Mouse (Mus musculus): Measurements from ENCODE around the gene Pdcd5. TPM values are rescaled to one million over a fixed set of nuclear protein-coding genes. Genes with fewer than 3 reads are reported as not detected.
A peak's percentile ranks its signal among the peaks of the same experiment; 100 is the strongest.

Gene Pdcd5
- polyA plus RNA-seq, 1 experiment: not detected

DNA sequence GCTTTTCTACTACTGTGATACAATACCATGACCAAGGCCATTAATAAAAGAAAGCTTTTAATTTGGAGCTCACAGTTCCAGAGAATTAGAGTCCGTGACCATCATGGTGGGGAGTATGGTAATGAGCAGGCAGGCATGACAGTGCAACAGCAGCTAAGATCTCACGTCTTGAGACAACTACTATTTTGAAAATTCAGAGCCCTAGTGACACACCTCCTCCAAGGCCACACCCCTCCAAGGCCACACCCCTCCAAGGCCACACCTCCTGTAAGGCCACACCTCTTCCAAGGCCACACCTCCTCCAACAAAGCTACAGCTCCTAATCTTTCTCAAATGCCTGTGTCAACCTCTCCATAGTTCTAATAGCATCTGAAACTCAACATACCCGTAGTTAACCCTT, 1.8 kb upstream of the Pdcd5 start:
- Histone ChIP-seq H3K4me3 (ENCODE audit: insufficient read depth, low read depth, low read length) (no peak overlapping the region), H3K4me1 (ENCODE audit: control insufficient read depth, insufficient read depth, low read length) (peaks cover 6% of the 10 kb centered on the region), H3K27ac (ENCODE audit: insufficient read depth, low read depth, low read length) (no peak overlapping the region)
- TF ChIP-seq POLR2A (IDR thresholded peaks at IDR 0.05; ENCODE audit: insufficient read depth, low read depth, low read length): no peak
- no peak for TF ChIP-seq CTCF (IDR thresholded peaks at IDR 0.05; ENCODE audit: insufficient read depth, low read depth, low read length)
- WGBS: 43% methylated on average over 3 of the region's 3 CpGs

DNA sequence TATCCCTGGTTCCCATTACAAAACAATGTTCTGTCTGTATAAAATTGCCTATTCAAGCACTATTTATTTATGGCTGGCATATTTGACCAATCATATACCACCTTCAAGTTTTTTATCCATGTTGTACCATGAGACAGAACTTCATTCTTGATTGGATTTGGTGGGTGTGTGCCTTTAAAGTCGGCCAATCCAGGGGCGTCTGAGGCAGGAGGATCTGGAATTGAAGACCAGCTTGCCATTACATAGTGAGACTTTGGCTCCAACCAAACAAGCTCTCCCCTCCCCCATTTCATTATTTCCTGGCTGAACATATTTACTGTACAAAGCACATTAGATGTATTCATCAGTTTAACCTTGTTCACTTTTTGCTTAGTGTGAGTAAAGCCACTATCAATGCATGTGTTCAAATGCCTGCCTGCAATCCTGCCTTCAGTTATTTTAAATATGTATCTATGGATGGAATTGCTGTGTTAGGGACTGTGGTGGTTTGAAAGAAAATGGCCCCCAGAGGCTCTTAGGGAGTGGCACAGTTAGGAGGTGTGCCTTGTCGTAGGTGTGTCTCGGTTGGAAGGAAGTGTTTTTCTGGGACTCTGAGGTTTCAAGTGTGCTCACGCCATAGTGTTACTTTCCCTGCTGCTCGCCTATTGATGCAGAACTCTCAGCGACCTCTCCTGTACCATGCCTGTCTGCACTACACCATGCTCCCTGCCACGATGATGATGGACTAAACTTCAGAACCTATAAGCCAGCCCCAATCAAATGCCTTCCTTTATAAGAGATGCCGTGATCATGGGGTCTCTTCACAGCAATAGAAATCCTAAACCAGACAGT, 1.1 kb upstream of the Pdcd5 start:
- TF ChIP-seq CTCF (IDR thresholded peaks at IDR 0.05; ENCODE audit: insufficient read depth, low read depth, low read length): no peak
- no peak for TF ChIP-seq POLR2A (IDR thresholded peaks at IDR 0.05; ENCODE audit: insufficient read depth, low read depth, low read length)
- peaks cover 6% of the 10 kb centered on the region for H3K4me1 ChIP-seq (ENCODE audit: control insufficient read depth, insufficient read depth, low read length)
- WGBS: 75% methylated on average over 9 of the region's 9 CpGs
- H3K4me3 ChIP-seq (ENCODE audit: insufficient read depth, low read depth, low read length): no peak overlapping the region
- H3K27ac ChIP-seq (ENCODE audit: insufficient read depth, low read depth, low read length): no peak overlapping the region

GRCm38 (mm10) chr7:35646317-35647081, 822 bp downstream of the Pdcd5 start:
- WGBS: 10% methylated on average over 34 of the region's 34 CpGs
- Histone ChIP-seq H3K27ac (ENCODE audit: insufficient read depth, low read depth, low read length) (no peak overlapping the region), H3K4me1 (ENCODE audit: control insufficient read depth, insufficient read depth, low read length) (peaks cover 6% of the 10 kb centered on the region), H3K4me3 (ENCODE audit: insufficient read depth, low read depth, low read length) (peak overlapping the region; percentile 89)
- no peak for TF ChIP-seq POLR2A (IDR thresholded peaks at IDR 0.05; ENCODE audit: insufficient read depth, low read depth, low read length)
- TF ChIP-seq CTCF (IDR thresholded peaks at IDR 0.05; ENCODE audit: insufficient read depth, low read depth, low read length): no peak

DNA sequence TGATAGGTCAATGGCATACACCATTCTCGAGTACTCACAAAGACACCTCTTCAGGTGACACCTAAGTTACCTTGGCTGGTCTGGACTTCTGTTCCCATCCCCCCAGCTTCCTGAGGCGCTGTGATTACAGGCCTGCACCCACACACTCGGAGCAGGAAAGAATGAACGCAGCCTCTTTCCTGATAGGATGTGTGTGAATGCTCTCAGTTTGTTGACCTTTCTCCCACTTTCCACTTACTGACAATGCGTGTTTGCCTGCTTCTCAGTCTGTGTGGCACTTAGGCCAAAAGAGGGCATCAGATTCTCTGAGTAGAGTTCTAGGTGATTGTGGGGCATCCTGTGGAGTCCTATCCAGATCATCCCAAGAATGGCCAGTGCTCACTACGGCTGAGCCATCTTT, 7.2 kb downstream of the Pdcd5 start:
- WGBS: 71% methylated on average over 6 of the region's 6 CpGs
- Histone ChIP-seq H3K27ac (ENCODE audit: insufficient read depth, low read depth, low read length) (no peak overlapping the region), H3K4me1 (ENCODE audit: control insufficient read depth, insufficient read depth, low read length) (no peaks in the 10 kb centered on the region), H3K4me3 (ENCODE audit: insufficient read depth, low read depth, low read length) (no peak overlapping the region)
- TF ChIP-seq POLR2A (IDR thresholded peaks at IDR 0.05; ENCODE audit: insufficient read depth, low read depth, low read length) (no peak), CTCF (IDR thresholded peaks at IDR 0.05; ENCODE audit: insufficient read depth, low read depth, low read length) (no peak)

- Histone ChIP-seq H3K4me3 (ENCODE audit: insufficient read depth, low read depth, low read length) (no peak overlapping the region), H3K4me1 (ENCODE audit: control insufficient read depth, insufficient read depth, low read length) (no peaks in the 10 kb centered on the region), H3K27ac (ENCODE audit: insufficient read depth, low read depth, low read length) (no peak overlapping the region)
- no peak for TF ChIP-seq POLR2A (IDR thresholded peaks at IDR 0.05; ENCODE audit: insufficient read depth, low read depth, low read length)
- WGBS: 95% methylated on average over 9 of the region's 9 CpGs
Observed at GRCm38 (mm10) chr7:35636874-35637273, 10.4 kb downstream of the Pdcd5 start.

- Histone ChIP-seq H3K4me3 (ENCODE audit: insufficient read depth, low read depth, low read length) (no peak overlapping the region), H3K4me1 (ENCODE audit: control insufficient read depth, insufficient read depth, low read length) (no peaks in the 10 kb centered on the region), H3K27ac (ENCODE audit: insufficient read depth, low read depth, low read length) (no peak overlapping the region)
- TF ChIP-seq POLR2A (IDR thresholded peaks at IDR 0.05; ENCODE audit: insufficient read depth, low read depth, low read length) (no peak), CTCF (IDR thresholded peaks at IDR 0.05; ENCODE audit: insufficient read depth, low read depth, low read length) (no peak)
- 71% methylated on average over 6 of the region's 6 CpGs for WGBS
Observed at GRCm38 (mm10) chr7:35636229-35636628, 11.1 kb downstream of the Pdcd5 start.

GRCm38 (mm10) chr7:35628496-35628895, 18.8 kb downstream of the Pdcd5 start:
- no peak for TF ChIP-seq CTCF (IDR thresholded peaks at IDR 0.05; ENCODE audit: insufficient read depth, low read depth, low read length)
- TF ChIP-seq POLR2A (IDR thresholded peaks at IDR 0.05; ENCODE audit: insufficient read depth, low read depth, low read length): no peak
- no peaks in the 10 kb centered on the region for H3K4me1 ChIP-seq (ENCODE audit: control insufficient read depth, insufficient read depth, low read length)
- H3K27ac ChIP-seq (ENCODE audit: insufficient read depth, low read depth, low read length): no peak overlapping the region
- WGBS: 76% methylated on average over 5 of the region's 5 CpGs
- no peak overlapping the region for H3K4me3 ChIP-seq (ENCODE audit: insufficient read depth, low read depth, low read length)

- TF ChIP-seq POLR2A (IDR thresholded peaks at IDR 0.05; ENCODE audit: insufficient read depth, low read depth, low read length) (no peak), CTCF (IDR thresholded peaks at IDR 0.05; ENCODE audit: insufficient read depth, low read depth, low read length) (no peak)
- no peak overlapping the region for H3K27ac ChIP-seq (ENCODE audit: insufficient read depth, low read depth, low read length)
- no peaks in the 10 kb centered on the region for H3K4me1 ChIP-seq (ENCODE audit: control insufficient read depth, insufficient read depth, low read length)
- 93% methylated on average over 10 of the region's 10 CpGs for WGBS
- H3K4me3 ChIP-seq (ENCODE audit: insufficient read depth, low read depth, low read length): no peak overlapping the region
Observed at GRCm38 (mm10) chr7:35627371-35627770, 19.9 kb downstream of the Pdcd5 start.

- TF ChIP-seq CTCF (IDR thresholded peaks at IDR 0.05; ENCODE audit: insufficient read depth, low read depth, low read length) (no peak), POLR2A (IDR thresholded peaks at IDR 0.05; ENCODE audit: insufficient read depth, low read depth, low read length) (no peak)
Observed at GRCm38 (mm10) chr7:35626038-35626437, 21.3 kb downstream of the Pdcd5 start.

More at GRCm38 (mm10) chr7:35626038-35626437, 21.3 kb downstream of the Pdcd5 start:
- Histone ChIP-seq H3K4me1 (ENCODE audit: control insufficient read depth, insufficient read depth, low read length) (no peaks in the 10 kb centered on the region), H3K4me3 (ENCODE audit: insufficient read depth, low read depth, low read length) (no peak overlapping the region), H3K27ac (ENCODE audit: insufficient read depth, low read depth, low read length) (no peak overlapping the region)
- 95% methylated on average over 5 of the region's 5 CpGs for WGBS

All from olfactory bulb, adult 2 months (tissue).